Mouse (Mus musculus) megakaryocyte, adult 5-6 weeks (primary cell): ENCODE data around the gene Grk2. TPM values are rescaled to one million over a fixed set of nuclear protein-coding genes. Genes with fewer than 3 reads are reported as not detected.

Experiments used
- total RNA-seq, 2 experiments: library from RNA; stranded (forward) in 1 of 2; stranded (reverse) in 1 of 2; fragments of 153-499, 151-499 nt in 1 of 2; fragments of 221-1000, 200-1000 nt in 1 of 2; gene quantifications; 2 replicates each; pipeline versions ENCODE4 v1.2.3 to v1.2.4; 2015 to 2017

Grk2 gene
- total RNA-seq, 2 experiments from 2014 or later, result 231 to 278 TPM

Other genes with a start within 250 kb of the Grk2 start
- gene Gstp3, start 246.7 kb downstream of the Grk2 start, total RNA-seq (2015), result 3.0 and 5.0 TPM in 2 replicates
- 4.0 and 4.5 TPM in 2 replicates for gene Gstp3, start 246.7 kb downstream of the Grk2 start, total RNA-seq (2017)
- not detected in 2 replicates for gene Cabp2, start 224.6 kb downstream of the Grk2 start, total RNA-seq (2015)
- gene Cabp2, start 224.6 kb downstream of the Grk2 start, total RNA-seq (2017), result not detected in 2 replicates
- gene Cdk2ap2, start 209.0 kb downstream of the Grk2 start, total RNA-seq (2015), result 245 and 277 TPM in 2 replicates
- gene Cdk2ap2, start 209.0 kb downstream of the Grk2 start, total RNA-seq (2017), result 72.9 and 83.4 TPM in 2 replicates
- 38.3 and 47.7 TPM in 2 replicates for gene Pitpnm1, start 206.2 kb downstream of the Grk2 start, total RNA-seq (2015)
- 30.2 and 38.9 TPM in 2 replicates for gene Pitpnm1, start 206.2 kb downstream of the Grk2 start, total RNA-seq (2017)
- gene Aip, start 180.4 kb downstream of the Grk2 start, total RNA-seq (2015), result 111 and 139 TPM in 2 replicates
- gene Aip, start 180.4 kb downstream of the Grk2 start, total RNA-seq (2017), result 72.5 and 76.7 TPM in 2 replicates
- not detected in 2 replicates for gene Gpr152, start 166.4 kb downstream of the Grk2 start, total RNA-seq (2015)
- gene Gpr152, start 166.4 kb downstream of the Grk2 start, total RNA-seq (2017), result not detected in 2 replicates
- 0.14 and 0.22 TPM in 2 replicates for gene Cabp4, start 162.2 kb downstream of the Grk2 start, total RNA-seq (2015)
- gene Cabp4, start 162.2 kb downstream of the Grk2 start, total RNA-seq (2017), result not detected in 2 replicates
- gene Coro1b, start 157.6 kb downstream of the Grk2 start, total RNA-seq (2015), result 279 and 345 TPM in 2 replicates
- 142 and 161 TPM in 2 replicates for gene Coro1b, start 157.6 kb downstream of the Grk2 start, total RNA-seq (2017)
- gene Ptprcap, start 152.6 kb downstream of the Grk2 start, total RNA-seq (2015), result 30.5 and 42.1 TPM in 2 replicates
- gene Ptprcap, start 152.6 kb downstream of the Grk2 start, total RNA-seq (2017), result 43.9 and 44.8 TPM in 2 replicates
- gene Rps6kb2, start 142.9 kb downstream of the Grk2 start, total RNA-seq (2015), result 21.0 and 26.7 TPM in 2 replicates
- gene Rps6kb2, start 142.9 kb downstream of the Grk2 start, total RNA-seq (2017), result 21.0 and 25.0 TPM in 2 replicates
- gene Carns1, start 130.7 kb downstream of the Grk2 start, total RNA-seq (2015), result 3.9 and 4.7 TPM in 2 replicates
- 1.3 and 2.0 TPM in 2 replicates for gene Carns1, start 130.7 kb downstream of the Grk2 start, total RNA-seq (2017)
- 52.8 and 59.9 TPM in 2 replicates for gene Tbc1d10c, start 114.9 kb downstream of the Grk2 start, total RNA-seq (2015)
- 21.5 and 33.5 TPM in 2 replicates for gene Tbc1d10c, start 114.9 kb downstream of the Grk2 start, total RNA-seq (2017)
- gene Ppp1ca, start 114.2 kb downstream of the Grk2 start, total RNA-seq (2015), result 496 and 536 TPM in 2 replicates
- gene Ppp1ca, start 114.2 kb downstream of the Grk2 start, total RNA-seq (2017), result 639 and 705 TPM in 2 replicates
- gene Rad9a, start 104.6 kb downstream of the Grk2 start, total RNA-seq (2015), result 32.8 and 36.7 TPM in 2 replicates
- 21.4 and 22.8 TPM in 2 replicates for gene Rad9a, start 104.6 kb downstream of the Grk2 start, total RNA-seq (2017)
- 1.4 and 2.9 TPM in 2 replicates for gene Clcf1, start 92.0 kb downstream of the Grk2 start, total RNA-seq (2015)
- 0.40 and 2.2 TPM in 2 replicates for gene Clcf1, start 92.0 kb downstream of the Grk2 start, total RNA-seq (2017)
- gene AC109138.7, start 91.9 kb downstream of the Grk2 start, total RNA-seq (2015), result not detected in 2 replicates
- not detected in 2 replicates for gene AC109138.7, start 91.9 kb downstream of the Grk2 start, total RNA-seq (2017)
- gene Pold4, start 74.3 kb downstream of the Grk2 start, total RNA-seq (2015), result 98.9 and 105 TPM in 2 replicates
- 102 and 122 TPM in 2 replicates for gene Pold4, start 74.3 kb downstream of the Grk2 start, total RNA-seq (2017)
- gene Ssh3, start 37.0 kb downstream of the Grk2 start, total RNA-seq (2015), result 15.9 and 16.5 TPM in 2 replicates
- gene Ssh3, start 37.0 kb downstream of the Grk2 start, total RNA-seq (2017), result 17.2 and 19.8 TPM in 2 replicates
- gene Ankrd13d, start 23.1 kb downstream of the Grk2 start, total RNA-seq (2015), result 6.5 and 7.2 TPM in 2 replicates
- 8.7 and 10.5 TPM in 2 replicates for gene Ankrd13d, start 23.1 kb downstream of the Grk2 start, total RNA-seq (2017)
- 60.4 and 63.0 TPM in 2 replicates for gene Kdm2a, start 92.1 kb upstream of the Grk2 start, total RNA-seq (2015)
- 54.7 and 72.5 TPM in 2 replicates for gene Kdm2a, start 92.1 kb upstream of the Grk2 start, total RNA-seq (2017)
- not detected in 2 replicates for gene Rhod, start 133.2 kb upstream of the Grk2 start, total RNA-seq (2015)
- gene Rhod, start 133.2 kb upstream of the Grk2 start, total RNA-seq (2017), result not detected in 2 replicates
- not detected in 2 replicates for gene Syt12, start 171.2 kb upstream of the Grk2 start, total RNA-seq (2015)
- not detected in 2 replicates for gene Syt12, start 171.2 kb upstream of the Grk2 start, total RNA-seq (2017)
- not detected in 2 replicates for gene 2010003K11Rik, start 192.4 kb upstream of the Grk2 start, total RNA-seq (2015)
- gene 2010003K11Rik, start 192.4 kb upstream of the Grk2 start, total RNA-seq (2017), result not detected in 2 replicates
- gene Pcx, start 204.2 kb upstream of the Grk2 start, total RNA-seq (2015), result 0.22 and 0.64 TPM in 2 replicates
- 0.62 and 0.69 TPM in 2 replicates for gene Pcx, start 204.2 kb upstream of the Grk2 start, total RNA-seq (2017)